Mouse (Mus musculus) heart, adult 2 months (tissue): ENCODE data around the gene Arhgap25. TPM values are rescaled to one million over a fixed set of nuclear protein-coding genes. Genes with fewer than 3 reads are reported as not detected.
A peak's percentile ranks its signal among the peaks of the same experiment; 100 is the strongest.

Experiments used
- DNase-seq, 2 experiments: peaks; one replicate each; pipeline ENCODE4 v3.0.0; 2021
- H3K27ac ChIP-seq: fragments of 200-600 bp; 2 replicates; pipeline ENCODE4 v1.8.1; 2022
- H3K27me3 ChIP-seq: fragments of 200-500 bp; 2 replicates; pipeline ENCODE4 v1.6.1; 2012; ENCODE audit warnings: mild to moderate bottlenecking, low read length, inconsistent platforms, mixed read lengths; ENCODE audit not compliant: control insufficient read depth, insufficient read depth
- H3K36me3 ChIP-seq: fragments of 200-500 bp; 2 replicates; pipeline ENCODE4 v1.6.1; 2012; ENCODE audit warnings: low read length, inconsistent platforms; ENCODE audit not compliant: control insufficient read depth, insufficient read depth
- H3K4me1 ChIP-seq: fragments of 200-500 bp; 2 replicates; pipeline ENCODE4 v1.6.1; 2011; ENCODE audit warnings: low read length; ENCODE audit not compliant: control insufficient read depth, insufficient read depth
- H3K4me3 ChIP-seq: fragments of 200-600 bp; 2 replicates; pipeline ENCODE4 v1.8.1; 2022
- H3K79me2 ChIP-seq: fragments of 200-500 bp; replicated peaks from 2 replicates; pipeline ENCODE4 v1.6.1; 2012; ENCODE audit warnings: mild to moderate bottlenecking, inconsistent platforms, low read length, moderate library complexity, mixed read lengths; ENCODE audit not compliant: control insufficient read depth, insufficient read depth
- H3K9ac ChIP-seq: fragments of 200-500 bp; 2 replicates; pipeline ENCODE4 v1.6.1; 2012; ENCODE audit warnings: low read depth, mild to moderate bottlenecking, control low read depth, inconsistent platforms, low read length, mixed read lengths
- CTCF ChIP-seq: fragments of 200-600 bp; IDR thresholded peaks from 2 replicates; pipeline ENCODE4 v1.8.1; 2022; ENCODE audit warnings: antibody characterized with exemption, mild to moderate bottlenecking, moderate library complexity
- EP300 ChIP-seq: fragments of 200-500 bp; IDR thresholded peaks from 2 replicates; pipeline ENCODE4 v1.6.1; 2011; ENCODE audit warnings: low read depth, low read length, control low read depth; ENCODE audit not compliant: insufficient read depth
- POLR2A ChIP-seq: fragments of 200-500 bp; IDR thresholded peaks from 2 replicates; pipeline ENCODE4 v1.6.1; 2011; ENCODE audit warnings: mild to moderate bottlenecking, low read depth, low read length, control low read depth; ENCODE audit not compliant: insufficient read depth
- WGBS: fragments of 180-500 bp; shearing (Covaris S2); methylation state at CpG from one replicate; pipeline ENCODE4 v1.1.7; 2018; 5-methylcytosine and 5-hydroxymethylcytosine counted together
- intact Hi-C: fragments of 180-260 bp; cut with DNase I; formaldehyde crosslinking; loops from one replicate; pipeline ENCODE4 v1.15.1; 2025
- polyA plus RNA-seq: library from polyadenylated mRNA; depleted of rRNA; stranded (reverse); fragments of >200 nt; gene quantifications from 2 replicates; pipeline ENCODE4 v1.2.3, GENCODE M21; 2012
- total RNA-seq, 2 experiments: library from RNA; stranded (reverse); gene quantifications; 2 replicates each; pipeline ENCODE4 v1.2.3; 2021

Arhgap25 gene
- total and polyA plus RNA-seq, 3 experiments: 1.8 to 3.8 (median 3.2) TPM

- no peak for DNase-seq
- intact Hi-C loops: no loop called here
- no peak overlapping the region for H3K4me3 ChIP-seq
- no peaks in the 10 kb centered on the region for H3K4me1 ChIP-seq
- no peaks in the 10 kb centered on the region for H3K27me3 ChIP-seq
- no peaks in the 10 kb centered on the region for H3K36me3 ChIP-seq
- no peak overlapping the region for H3K27ac ChIP-seq
- TF ChIP-seq POLR2A: no peak
- TF ChIP-seq CTCF: no peak
- no peak for TF ChIP-seq EP300
- no peaks in the 10 kb centered on the region for H3K79me2 ChIP-seq
- 100% methylated on average over 1 of the region's 1 CpGs for WGBS
- no peak overlapping the region for H3K9ac ChIP-seq
These were observed 29.5 kb downstream of the Arhgap25 start for GRCm38 (mm10) chr6:87503536-87503935.

- Histone ChIP-seq H3K79me2 (no peaks in the 10 kb centered on the region), H3K4me3 (no peak overlapping the region), H3K27ac (no peak overlapping the region), H3K9ac (no peak overlapping the region), H3K27me3 (no peaks in the 10 kb centered on the region), H3K4me1 (no peaks in the 10 kb centered on the region), H3K36me3 (no peaks in the 10 kb centered on the region)
- DNase-seq: peak in 1 of 2 experiments; percentile 65
- intact Hi-C loops: no loop called here
- TF ChIP-seq CTCF: no peak
- no peak for TF ChIP-seq EP300
- TF ChIP-seq POLR2A: no peak
- WGBS: 36% methylated on average over 10 of the region's 10 CpGs
These were observed 30.2 kb downstream of the Arhgap25 start for GRCm38 (mm10) chr6:87502831-87503286.

DNA sequence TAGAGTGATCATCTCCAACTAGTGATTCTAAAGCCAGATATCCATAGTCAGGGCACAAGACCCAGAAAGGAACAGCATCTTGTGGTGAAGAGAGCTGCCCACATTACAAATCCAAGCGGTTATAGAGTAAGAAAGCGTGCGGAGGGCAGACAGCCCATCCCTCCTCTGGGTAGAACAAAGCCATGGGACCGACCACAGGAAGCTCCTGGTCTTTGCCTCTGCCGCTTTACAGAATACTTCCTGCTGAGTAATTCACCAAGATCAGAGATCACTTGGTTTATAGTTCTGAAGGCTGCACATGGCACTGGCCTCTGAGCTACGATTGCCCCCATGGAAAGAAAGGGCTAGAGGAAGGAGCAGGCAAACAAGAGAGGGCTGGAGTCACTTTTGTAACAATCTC lies 30.6 kb downstream of the Arhgap25 start:
- intact Hi-C loops: no loop called here
- no peak overlapping the region for H3K9ac ChIP-seq
- 41% methylated on average over 6 of the region's 6 CpGs for WGBS
- H3K27ac ChIP-seq: no peak overlapping the region
- H3K36me3 ChIP-seq: no peaks in the 10 kb centered on the region
- TF ChIP-seq CTCF (no peak), POLR2A (no peak), EP300 (no peak)
- DNase-seq: no peak
- H3K4me1 ChIP-seq: no peaks in the 10 kb centered on the region
- H3K27me3 ChIP-seq: no peaks in the 10 kb centered on the region
- H3K4me3 ChIP-seq: no peak overlapping the region
- H3K79me2 ChIP-seq: no peaks in the 10 kb centered on the region

GRCm38 (mm10) chr6:87500696-87501095 lies 32.4 kb downstream of the Arhgap25 start:
- intact Hi-C loops: no loop called here
- H3K9ac ChIP-seq: no peak overlapping the region
- H3K27me3 ChIP-seq: no peaks in the 10 kb centered on the region
- no peak for DNase-seq
- no peak overlapping the region for H3K27ac ChIP-seq
- H3K4me1 ChIP-seq: peaks cover 2% of the 10 kb centered on the region; the same call in 1 of the 2 replicates
- TF ChIP-seq EP300 (no peak), CTCF (no peak), POLR2A (no peak)
- WGBS: 92% methylated on average over 7 of the region's 7 CpGs
- no peaks in the 10 kb centered on the region for H3K36me3 ChIP-seq
- no peaks in the 10 kb centered on the region for H3K79me2 ChIP-seq
- H3K4me3 ChIP-seq: no peak overlapping the region

- no peak overlapping the region for H3K4me3 ChIP-seq
- intact Hi-C loops: no loop called here
- no peaks in the 10 kb centered on the region for H3K36me3 ChIP-seq
- peaks cover 2% of the 10 kb centered on the region; the same call in 1 of the 2 replicates for H3K4me1 ChIP-seq
- TF ChIP-seq CTCF: no peak
- TF ChIP-seq POLR2A: no peak
- no peak for TF ChIP-seq EP300
- H3K79me2 ChIP-seq: no peaks in the 10 kb centered on the region
- WGBS: 59% methylated on average over 6 of the region's 6 CpGs
- H3K9ac ChIP-seq: no peak overlapping the region
- no peak for DNase-seq
- H3K27ac ChIP-seq: no peak overlapping the region
- H3K27me3 ChIP-seq: no peaks in the 10 kb centered on the region
These were observed 33.3 kb downstream of the Arhgap25 start for GRCm38 (mm10) chr6:87499791-87500190.

- Histone ChIP-seq H3K4me3 (peak overlapping the region; percentile 50), H3K36me3 (no peaks in the 10 kb centered on the region), H3K27ac (peak overlapping the region; percentile 76), H3K9ac (peak overlapping the region; percentile 22), H3K4me1 (peaks cover 2% of the 10 kb centered on the region; the same call in 1 of the 2 replicates), H3K27me3 (no peaks in the 10 kb centered on the region), H3K79me2 (no peaks in the 10 kb centered on the region)
- TF ChIP-seq EP300 (peak; percentile 57; the same call in 1 of the 2 replicates), CTCF (no peak), POLR2A (peak; percentile 86)
- WGBS: 31% methylated on average over 9 of the region's 9 CpGs
- intact Hi-C loops: loop anchor here (2.0 kb wide), 1 partner anchor 17 kb away; no protein-coding TSS in a partner anchor
- peak; percentile 61 to 79 for DNase-seq
These were observed 36.9 kb downstream of the Arhgap25 start for GRCm38 (mm10) chr6:87496143-87496542.
